Mouse (Mus musculus): ENCODE measurements around the gene Med9.

Gene Med9

DNA sequence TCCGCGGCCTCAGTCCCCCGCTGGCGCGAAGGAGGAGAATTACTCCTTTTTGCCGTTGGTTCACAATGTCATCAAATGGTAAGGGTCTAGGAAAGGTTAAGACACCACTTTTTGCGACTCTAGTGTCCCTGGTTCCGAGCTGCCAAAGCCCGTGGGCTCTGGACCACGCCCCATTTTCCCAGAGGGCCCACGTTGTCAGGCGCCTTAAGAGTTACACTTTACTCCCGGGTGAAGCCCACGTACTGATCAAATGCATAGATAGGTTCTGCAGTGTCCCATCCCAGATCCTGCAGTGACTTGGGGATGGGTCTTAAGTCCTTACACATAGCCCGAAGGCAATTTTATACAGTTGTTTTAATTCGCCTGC is 378 bp downstream of the Med9 start:
- no peak for DNase-seq

DNA sequence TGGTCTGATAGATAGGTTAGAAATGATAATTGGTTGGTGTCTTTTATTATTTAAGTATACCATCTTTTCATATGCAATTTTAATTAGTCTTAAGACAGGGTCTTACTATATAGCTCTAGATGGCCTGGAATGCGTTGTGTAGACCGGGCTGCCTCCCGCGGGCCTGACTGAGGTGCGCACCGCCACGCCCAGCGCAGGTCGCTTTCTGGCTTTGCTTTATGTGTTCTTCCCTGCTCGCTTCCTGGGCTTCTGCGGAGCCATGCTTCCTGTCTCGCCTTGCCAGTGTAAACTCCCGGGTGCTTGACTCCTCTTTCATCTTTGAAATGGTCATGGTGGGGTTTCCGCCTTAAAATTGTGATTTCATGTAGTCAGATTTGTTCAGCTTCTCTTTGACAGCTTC is 4.9 kb downstream of the Med9 start:
- DNase-seq = no peak

GRCm38 (mm10) chr11:59956749-59957148 is 8.7 kb downstream of the Med9 start:
- no peak for DNase-seq

DNA sequence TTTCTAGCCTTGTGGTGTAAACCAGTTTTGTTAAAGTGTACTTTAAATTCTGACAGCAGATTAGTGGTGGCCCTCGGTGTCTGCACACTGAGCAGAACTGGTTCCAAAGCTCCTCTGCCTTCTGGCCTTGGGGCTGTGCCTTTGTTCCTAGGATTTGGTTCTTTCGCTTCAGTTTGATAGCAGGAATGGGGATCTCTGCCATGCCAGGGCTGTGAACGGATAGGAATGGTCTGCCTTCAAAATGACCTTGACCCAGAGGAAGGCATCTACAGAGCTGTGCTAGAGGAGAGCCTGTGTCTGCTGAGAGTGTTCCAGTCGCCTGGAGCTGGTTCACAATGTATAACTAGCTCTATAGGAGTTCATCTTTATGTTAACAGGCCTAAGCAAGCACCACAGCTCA is 11.4 kb downstream of the Med9 start:
- no peak for DNase-seq

DNA sequence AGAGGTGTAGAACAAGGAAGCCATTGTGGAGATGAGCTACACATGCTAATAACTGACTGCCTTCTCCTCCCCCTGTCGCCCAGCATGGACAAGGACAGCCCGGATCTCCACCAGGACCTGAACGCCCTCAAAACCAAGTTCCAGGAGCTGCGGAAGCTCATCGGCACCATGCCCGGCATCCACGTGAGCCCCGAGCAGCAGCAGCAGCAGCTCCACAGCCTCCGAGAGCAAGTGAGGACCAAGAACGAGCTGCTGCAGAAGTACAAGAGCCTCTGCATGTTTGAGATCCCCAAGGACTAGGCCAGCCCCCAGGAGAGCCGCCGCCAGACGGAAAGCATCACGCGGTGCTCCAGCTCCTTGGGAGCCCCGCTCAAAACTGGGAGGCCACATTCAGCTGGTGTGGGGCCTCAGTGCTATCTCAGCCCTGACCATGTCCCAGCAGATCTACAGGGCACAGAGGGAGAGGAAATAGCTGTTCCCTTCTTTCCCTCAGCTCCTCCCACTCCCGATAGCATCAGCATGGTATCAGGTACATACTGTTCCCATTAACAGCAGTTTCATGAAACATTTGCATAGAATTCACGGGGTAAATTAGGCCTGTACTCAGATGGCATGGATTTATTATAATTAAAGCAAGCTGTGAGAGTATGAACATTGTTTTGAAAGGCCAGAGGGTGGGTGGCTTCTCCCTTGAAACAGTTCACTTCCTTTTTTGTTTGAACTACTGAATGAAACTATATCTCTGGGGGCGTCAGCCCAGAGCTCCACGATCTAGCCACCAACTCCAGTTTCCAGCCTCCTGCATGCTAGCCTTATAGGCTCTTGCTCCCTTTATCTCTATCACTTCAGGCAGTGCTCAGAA is 12.7 kb downstream of the Med9 start:
- DNase-seq = peak; percentile 11 to 40

DNA sequence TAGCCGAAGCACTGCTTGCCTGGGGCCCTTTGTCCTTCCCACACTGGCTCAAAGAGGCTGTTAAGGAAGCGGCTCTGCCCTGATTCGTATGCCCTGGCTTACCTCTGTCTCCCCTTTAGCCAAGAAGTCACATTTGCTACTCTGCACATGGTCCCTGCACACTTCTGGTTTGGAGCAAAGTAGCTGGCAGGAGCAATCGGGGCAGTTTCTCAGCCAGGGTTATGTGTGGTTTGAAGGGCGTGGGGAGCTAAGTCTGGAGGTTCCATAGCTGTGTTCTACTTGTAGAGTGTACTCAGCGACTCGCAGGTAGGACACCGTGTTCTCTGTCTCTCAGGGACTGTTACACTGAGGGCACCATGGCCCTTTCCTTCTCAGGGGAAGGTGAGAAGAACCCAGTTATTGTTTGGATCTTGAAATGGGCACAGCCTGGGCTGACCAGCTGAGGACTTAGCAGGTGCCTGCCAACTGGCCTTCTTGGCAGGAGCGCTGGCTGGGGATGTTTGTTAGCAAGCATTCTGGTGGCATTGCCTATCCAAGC is 13.4 kb downstream of the Med9 start:
- DNase-seq = peak in 1 of 2 experiments; percentile 17

- DNase-seq = no peak
These were observed 14.6 kb downstream of the Med9 start for GRCm38 (mm10) chr11:59962590-59962989.

DNA sequence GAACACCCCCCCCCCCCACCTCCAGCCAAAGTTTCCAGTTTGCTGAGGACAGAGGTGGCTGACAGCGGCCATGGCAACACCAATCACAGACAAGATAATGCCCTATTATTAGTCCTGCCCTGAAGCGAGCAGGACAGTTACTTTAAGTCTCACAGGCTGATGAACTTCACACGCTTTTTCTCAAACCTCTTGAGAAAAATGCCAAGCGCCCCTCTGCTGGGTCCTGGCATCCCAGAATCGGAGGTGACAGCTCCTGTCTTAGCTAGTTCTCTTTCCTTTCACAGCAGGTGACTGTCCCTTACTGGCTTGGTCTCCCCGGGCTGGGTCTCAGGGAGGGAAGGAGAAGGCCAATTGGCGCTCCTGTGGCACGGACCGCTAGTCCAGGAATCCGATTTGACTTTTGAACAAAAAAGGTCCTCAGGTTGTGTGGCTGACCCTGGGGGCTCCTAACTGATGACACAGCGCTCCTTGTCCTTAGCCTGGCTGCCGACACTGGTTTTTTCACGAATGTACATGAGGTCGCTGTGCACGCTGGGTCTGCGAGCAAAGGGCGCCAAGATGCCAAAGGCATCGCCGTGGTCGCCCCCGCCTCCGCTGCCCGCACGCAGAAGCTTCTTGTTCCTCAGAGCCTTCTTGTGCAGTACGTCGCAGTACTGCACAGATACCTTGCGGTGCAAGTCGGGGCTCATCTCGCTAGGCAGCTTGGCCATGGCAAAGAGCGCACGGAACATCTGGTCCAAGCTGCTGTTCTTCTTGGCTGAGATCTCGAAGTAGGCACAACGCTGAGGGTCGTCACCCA is 15.6 kb downstream of the Med9 start:
- DNase-seq = no peak

GRCm38 (mm10) chr11:59964163-59964758 is 16.3 kb downstream of the Med9 start:
- DNase-seq = peak in 1 of 2 experiments; percentile 21

DNA sequence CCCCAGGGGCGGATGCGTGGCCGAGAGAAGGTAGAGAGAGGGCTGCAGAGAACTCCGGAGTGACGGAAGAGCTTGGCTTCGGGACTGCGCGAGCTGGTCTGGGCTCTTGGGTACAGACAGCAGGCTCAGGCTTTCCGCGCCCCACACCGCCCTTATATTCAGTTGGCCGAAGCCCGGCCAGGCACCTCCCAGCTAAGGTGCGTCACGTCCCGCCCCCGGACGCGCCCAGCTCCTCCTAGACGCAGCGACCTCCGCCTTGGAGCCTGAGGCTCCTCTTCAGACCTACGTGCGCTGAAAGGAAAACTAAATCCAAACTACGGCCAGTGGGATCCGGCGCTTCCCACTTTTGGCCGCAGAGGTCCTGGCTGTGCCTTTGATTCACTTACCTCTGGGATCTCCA is 16.8 kb downstream of the Med9 start, which contains the start of gene Rasd1:
Rasd1 (minus strand) TSS at position 127 of the 400 bp plus-strand sequence.
- DNase-seq = peak; percentile 86 to 87

DNA sequence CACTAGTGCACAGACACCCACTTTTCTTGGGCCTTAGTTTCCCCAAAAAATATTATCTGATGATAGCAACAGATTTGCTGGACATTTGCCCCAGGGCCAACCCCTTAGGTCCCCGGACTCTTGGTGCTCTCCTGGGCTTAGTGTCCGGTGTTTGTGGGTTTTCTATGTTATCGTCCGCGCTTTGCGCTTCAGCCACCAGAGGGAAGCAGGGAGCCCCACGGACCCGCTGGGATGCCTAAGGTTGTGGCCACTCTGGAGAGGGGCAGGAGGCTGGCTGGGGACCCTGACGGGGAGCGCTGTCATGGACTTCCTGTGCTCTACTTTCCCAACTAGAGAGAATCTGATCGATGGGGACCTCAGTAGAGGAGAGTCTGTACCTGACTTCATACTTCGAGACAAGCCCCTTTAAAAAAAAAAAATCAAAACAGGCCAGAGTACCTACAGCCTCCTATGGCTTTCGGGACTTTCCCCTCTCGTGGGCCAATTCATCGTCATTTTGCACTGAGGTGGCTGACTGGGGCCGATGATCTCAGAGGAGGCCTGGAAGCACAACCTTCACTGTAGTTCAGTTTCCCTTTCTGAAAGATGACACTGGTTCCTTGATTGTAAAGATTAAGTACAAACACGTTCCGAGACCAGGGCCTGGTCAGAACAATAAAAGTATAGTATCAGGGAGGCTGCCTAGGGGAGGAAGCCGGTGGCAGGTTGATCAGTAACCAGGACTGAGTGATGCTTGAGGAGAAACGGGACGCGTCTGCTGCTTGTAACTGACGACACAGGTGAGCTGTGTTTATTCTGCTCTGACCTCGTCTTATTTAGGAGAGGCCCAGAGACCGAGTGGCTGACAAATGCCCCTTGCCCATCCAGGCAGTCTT is 17.5 kb downstream of the Med9 start:
- peak; percentile 73 to 88 for DNase-seq

GRCm38 (mm10) chr11:59966102-59966483 is 18.1 kb downstream of the Med9 start:
- DNase-seq = no peak

DNA sequence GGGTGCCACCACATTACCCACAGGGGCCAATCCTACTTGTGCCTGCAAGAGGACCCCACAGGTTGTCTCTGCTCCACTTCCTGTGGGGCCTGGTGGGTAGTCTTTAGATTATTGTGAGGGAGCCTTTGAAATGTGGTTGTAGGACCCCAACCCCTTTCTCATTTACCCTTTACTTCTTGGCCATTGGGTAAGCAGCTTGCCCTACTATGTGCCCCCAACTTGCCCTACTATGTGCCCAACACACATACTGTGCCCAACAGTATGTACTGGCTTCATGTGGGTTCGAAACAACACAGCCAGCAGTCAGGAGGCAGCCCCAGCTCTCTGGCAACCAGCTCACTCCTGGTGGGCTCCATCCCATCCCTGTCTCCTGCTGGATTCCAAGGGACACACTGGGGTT is 19.8 kb downstream of the Med9 start:
- no peak for DNase-seq

DNA sequence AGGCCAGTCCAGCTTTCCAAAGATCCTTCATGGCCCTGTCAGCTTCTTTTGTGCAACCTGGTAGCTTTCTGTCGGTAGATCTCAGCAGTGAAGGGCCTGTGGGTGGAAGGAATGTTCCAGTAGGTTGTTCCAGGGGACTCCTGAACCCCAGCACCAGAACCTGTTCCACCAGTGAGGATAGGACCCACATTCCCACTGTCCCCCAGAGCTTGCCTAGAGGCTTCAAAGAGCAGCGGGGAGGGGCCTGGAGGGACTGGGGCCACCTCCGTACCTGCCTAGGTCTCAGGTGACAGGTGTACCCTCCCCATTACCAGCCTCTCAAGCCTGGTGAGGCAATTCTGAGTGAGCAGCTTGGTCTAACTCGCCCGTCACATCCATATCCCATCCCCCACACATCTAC is 22.8 kb downstream of the Med9 start:
- no peak for DNase-seq

- no peak for DNase-seq
These were observed 23.7 kb downstream of the Med9 start for GRCm38 (mm10) chr11:59971691-59972090.

GRCm38 (mm10) chr11:59973389-59973788 is 25.4 kb downstream of the Med9 start:
- no peak for DNase-seq

DNA sequence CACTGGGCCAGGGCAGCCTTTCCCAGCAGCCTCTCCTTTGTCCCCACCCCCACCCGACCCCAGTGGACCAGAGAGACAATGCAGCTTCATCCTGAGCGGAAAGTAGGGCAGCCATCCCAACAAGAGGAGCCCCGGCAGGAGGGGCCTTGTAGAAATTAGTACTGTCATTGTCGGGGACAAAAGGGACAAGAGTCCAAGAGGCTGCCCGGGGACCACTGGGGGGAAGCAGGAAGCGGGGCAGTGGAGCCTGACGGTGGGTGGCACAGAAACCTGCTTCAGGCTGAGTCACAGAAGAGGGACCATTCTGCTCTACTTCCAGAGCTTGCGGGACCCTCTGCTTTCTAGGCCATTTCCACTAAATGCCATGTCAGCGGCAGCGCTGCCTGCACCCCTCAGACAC is 27.2 kb downstream of the Med9 start:
- DNase-seq = no peak

- peak; percentile 23 to 56 for DNase-seq
These were observed 29.8 kb downstream of the Med9 start for GRCm38 (mm10) chr11:59977831-59978230.

- no peak for DNase-seq
These were observed 41.4 kb downstream of the Med9 start for GRCm38 (mm10) chr11:59989406-59989805.

DNA sequence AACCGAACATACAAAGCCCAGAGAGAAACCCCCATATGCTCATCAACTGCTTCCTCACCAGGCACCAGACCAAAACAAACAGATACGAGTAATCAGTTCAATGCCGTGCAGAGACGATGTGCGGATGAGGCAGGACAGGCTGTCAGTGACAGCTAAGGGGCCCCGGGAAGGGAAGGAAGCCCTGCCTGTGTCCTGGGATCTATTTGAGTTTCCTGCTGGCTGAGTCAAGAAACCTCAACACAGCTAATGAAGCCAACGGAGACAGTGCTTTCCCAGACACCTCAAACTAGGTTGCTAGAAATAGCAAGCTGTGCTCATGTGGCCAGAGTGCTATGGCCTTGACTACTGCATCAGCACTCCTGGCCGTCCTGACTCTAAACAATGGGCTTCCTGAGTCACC is 43.4 kb downstream of the Med9 start:
- DNase-seq = no peak

- no peak for DNase-seq
These were observed 46.3 kb downstream of the Med9 start for GRCm38 (mm10) chr11:59994318-59994717.

GRCm38 (mm10) chr11:60001231-60001980 is 53.4 kb downstream of the Med9 start:
- DNase-seq = no peak
